Mouse (Mus musculus) ES-Bruce4 (cell line): ENCODE measurements around the gene Fam98a. TPM values are rescaled to one million over a fixed set of nuclear protein-coding genes. Genes with fewer than 3 reads are reported as not detected.

ENCODE experiments used
- H3K27ac ChIP-seq: 2 replicates; pipeline ENCODE4 v1.5.1; 2012; ENCODE audit warnings: low read length, inconsistent platforms; ENCODE audit not compliant: insufficient read depth
- H3K27me3 ChIP-seq: 2 replicates; pipeline ENCODE4 v1.6.1; 2012; ENCODE audit warnings: mild to moderate bottlenecking, low read length, inconsistent platforms; ENCODE audit not compliant: control insufficient read depth, poor library complexity, insufficient read depth, severe bottlenecking
- H3K36me3 ChIP-seq: 2 replicates; pipeline ENCODE4 v1.6.1; 2012; ENCODE audit warnings: inconsistent platforms, mild to moderate bottlenecking, low read length, moderate library complexity; ENCODE audit not compliant: control insufficient read depth, poor library complexity, insufficient read depth, severe bottlenecking
- H3K4me1 ChIP-seq: one replicate; pipeline ENCODE4 v1.8.1; 2011; ENCODE audit warnings: low read length; ENCODE audit not compliant: control insufficient read depth, insufficient read depth
- H3K4me3 ChIP-seq: 2 replicates; pipeline ENCODE4 v1.5.1; 2011; ENCODE audit warnings: low read depth, mild to moderate bottlenecking, low read length
- H3K9ac ChIP-seq: 2 replicates; pipeline ENCODE4 v1.6.1; 2012; ENCODE audit warnings: low read depth, mild to moderate bottlenecking, inconsistent platforms; ENCODE audit not compliant: poor library complexity, severe bottlenecking
- H3K9me3 ChIP-seq: replicated peaks from 2 replicates; pipeline ENCODE4 v1.6.1; 2012; ENCODE audit warnings: mild to moderate bottlenecking, low read length, inconsistent platforms; ENCODE audit not compliant: control insufficient read depth, poor library complexity, insufficient read depth, severe bottlenecking
- CTCF ChIP-seq: IDR thresholded peaks from one replicate; pipeline ENCODE4 v1.8.1; 2011; ENCODE audit warnings: low read depth, low read length
- EP300 ChIP-seq: IDR thresholded peaks from 2 replicates; pipeline ENCODE4 v1.6.1; 2011; ENCODE audit warnings: low read depth, low read length; ENCODE audit not compliant: insufficient read depth
- POLR2A ChIP-seq: IDR thresholded peaks from one replicate; pipeline ENCODE4 v1.8.1; 2011; ENCODE audit warnings: low read length; ENCODE audit not compliant: insufficient read depth
- polyA plus RNA-seq: library from polyadenylated mRNA; stranded (reverse); fragments of >200 nt; gene quantifications from 2 replicates; pipeline ENCODE4 v1.2.4, GENCODE M21; 2011; ENCODE audit warnings: low read depth; ENCODE audit not compliant: missing spikeins, insufficient read depth, insufficient read length

Fam98a gene
- polyA plus RNA-seq, 1 experiment, result 62.4 TPM

- H3K9ac ChIP-seq, result no peak overlapping the region
- H3K4me3 ChIP-seq, result no peak overlapping the region
- H3K27ac ChIP-seq, result no peak overlapping the region
- H3K4me1 ChIP-seq, result peaks cover 5% of the 10 kb centered on the region
- no peaks in the 10 kb centered on the region for H3K36me3 ChIP-seq
- no peaks in the 10 kb centered on the region for H3K9me3 ChIP-seq
- peaks cover 3% of the 10 kb centered on the region; the same call in 1 of the 2 replicates for H3K27me3 ChIP-seq
- TF ChIP-seq CTCF (no peak), EP300 (no peak), POLR2A (no peak)
Observed at GRCm38 (mm10) chr17:75518181-75518901, 33.4 kb downstream of the Fam98a start.

GRCm38 (mm10) chr17:75516591-75516990 lies 35.2 kb downstream of the Fam98a start:
- Histone ChIP-seq H3K27ac (no peak overlapping the region), H3K4me1 (peaks cover under 1% of the 10 kb centered on the region), H3K9ac (no peak overlapping the region), H3K9me3 (no peaks in the 10 kb centered on the region), H3K36me3 (no peaks in the 10 kb centered on the region), H3K27me3 (peaks cover 3% of the 10 kb centered on the region; the same call in 1 of the 2 replicates), H3K4me3 (no peak overlapping the region)
- TF ChIP-seq POLR2A (no peak), EP300 (no peak), CTCF (no peak)

GRCm38 (mm10) chr17:75509257-75509656 lies 42.5 kb downstream of the Fam98a start:
- no peak for TF ChIP-seq POLR2A
- TF ChIP-seq CTCF, result no peak
- TF ChIP-seq EP300, result no peak
- H3K9me3 ChIP-seq, result no peaks in the 10 kb centered on the region
- H3K27me3 ChIP-seq, result no peaks in the 10 kb centered on the region; the same call in 1 of the 2 replicates
- H3K4me3 ChIP-seq, result no peak overlapping the region
- no peaks in the 10 kb centered on the region for H3K4me1 ChIP-seq
- no peaks in the 10 kb centered on the region for H3K36me3 ChIP-seq
- H3K9ac ChIP-seq, result no peak overlapping the region
- no peak overlapping the region for H3K27ac ChIP-seq

GRCm38 (mm10) chr17:75506708-75507641 lies 44.8 kb downstream of the Fam98a start:
- TF ChIP-seq POLR2A, result no peak
- TF ChIP-seq CTCF, result no peak
- no peak for TF ChIP-seq EP300

GRCm38 (mm10) chr17:75506097-75506675 lies 45.6 kb downstream of the Fam98a start:
- H3K9ac ChIP-seq, result no peak overlapping the region
- H3K27ac ChIP-seq, result no peak overlapping the region
- no peak overlapping the region for H3K4me3 ChIP-seq
- H3K36me3 ChIP-seq, result no peaks in the 10 kb centered on the region
- TF ChIP-seq POLR2A, result no peak
- no peak for TF ChIP-seq EP300
- TF ChIP-seq CTCF, result no peak
- H3K4me1 ChIP-seq, result no peaks in the 10 kb centered on the region
- H3K9me3 ChIP-seq, result no peaks in the 10 kb centered on the region
- no peaks in the 10 kb centered on the region; the same call in 1 of the 2 replicates for H3K27me3 ChIP-seq

More at GRCm38 (mm10) chr17:75506708-75507641, 44.8 kb downstream of the Fam98a start:
- Histone ChIP-seq H3K27ac (no peak overlapping the region), H3K4me1 (no peaks in the 10 kb centered on the region), H3K27me3 (no peaks in the 10 kb centered on the region; the same call in 1 of the 2 replicates), H3K36me3 (no peaks in the 10 kb centered on the region), H3K9ac (no peak overlapping the region), H3K9me3 (no peaks in the 10 kb centered on the region), H3K4me3 (no peak overlapping the region)
